Mouse (Mus musculus) forebrain, embryonic 13.5 days (tissue): ENCODE data around the gene Mtap. TPM values are rescaled to one million over a fixed set of nuclear protein-coding genes. Genes with fewer than 3 reads are reported as not detected.

Experiments used
- ATAC-seq: fragments of 200-750 bp; cut with Nextera tagmentation; 2 replicates; pipeline ENCODE4 v1.8.0; 2017
- H3K27ac ChIP-seq: fragments of 300-500 bp; sonication (generic); 2 replicates; pipeline ENCODE4 v1.5.1; 2015; ENCODE audit warnings: inconsistent platforms, mild to moderate bottlenecking, moderate library complexity
- H3K27me3 ChIP-seq: fragments of 300-500 bp; sonication (generic); 2 replicates; pipeline ENCODE4 v1.6.1; 2015; ENCODE audit warnings: mild to moderate bottlenecking, inconsistent platforms
- H3K36me3 ChIP-seq: fragments of 300-500 bp; sonication (generic); 2 replicates; pipeline ENCODE4 v1.6.1; 2015; ENCODE audit warnings: mild to moderate bottlenecking, inconsistent platforms; ENCODE audit not compliant: poor library complexity, severe bottlenecking
- H3K4me1 ChIP-seq: fragments of 300-500 bp; sonication (generic); 2 replicates; pipeline ENCODE4 v1.6.1; 2015; ENCODE audit warnings: inconsistent platforms
- H3K4me2 ChIP-seq: fragments of 300-500 bp; sonication (generic); 2 replicates; pipeline ENCODE4 v1.6.1; 2015; ENCODE audit warnings: inconsistent platforms, mild to moderate bottlenecking, moderate library complexity
- H3K4me3 ChIP-seq: fragments of 300-500 bp; sonication (generic); 2 replicates; pipeline ENCODE4 v1.5.1; 2015; ENCODE audit warnings: mild to moderate bottlenecking, inconsistent platforms
- H3K9ac ChIP-seq: fragments of 300-500 bp; sonication (generic); 2 replicates; pipeline ENCODE4 v1.6.1; 2015; ENCODE audit warnings: mild to moderate bottlenecking, inconsistent platforms
- H3K9me3 ChIP-seq: fragments of 300-500 bp; sonication (generic); replicated peaks from 2 replicates; pipeline ENCODE4 v1.6.1; 2016; ENCODE audit warnings: inconsistent platforms
- WGBS: fragments of 180-500 bp; shearing (Covaris S2); methylation state at CpG from one replicate; pipeline ENCODE4 v1.1.7; 2015; 5-methylcytosine and 5-hydroxymethylcytosine counted together
- polyA plus RNA-seq: library from polyadenylated mRNA; unstranded; fragments of >200 nt; fragmentation: Nextera tagmentation; extraction: Ambion mirVana; gene quantifications from 2 replicates; pipeline ENCODE4 v1.2.1, GENCODE M21; 2015

The Mtap gene
- 46.6 and 52.0 TPM in 2 replicates for polyA plus RNA-seq

GRCm38 (mm10) chr4:89136906-89137541, at the start of gene Mtap:
Mtap (plus strand) TSS chr4:89137122.
- H3K27ac ChIP-seq = peak within 1 kb of the TSS; percentile 60
- H3K27me3 ChIP-seq = no peaks in the 10 kb centered on the region
- H3K4me3 ChIP-seq = peak within 1 kb of the TSS; percentile 63
- no peaks in the 10 kb centered on the region for H3K36me3 ChIP-seq
- peak within 1 kb of the TSS; percentile 81 for H3K4me2 ChIP-seq
- no peaks in the 10 kb centered on the region for H3K9me3 ChIP-seq
- H3K4me1 ChIP-seq = peaks cover 36% of the 10 kb centered on the region
- WGBS = under 1% methylated on average over 31 of the region's 31 CpGs
- ATAC-seq = peak; percentile 98
- peak within 1 kb of the TSS; percentile 81 for H3K9ac ChIP-seq

- Histone ChIP-seq H3K36me3 (no peaks in the 10 kb centered on the region), H3K9me3 (no peaks in the 10 kb centered on the region), H3K4me1 (no peaks in the 10 kb centered on the region), H3K27ac (no peak overlapping the region), H3K27me3 (no peaks in the 10 kb centered on the region), H3K4me3 (no peak overlapping the region), H3K4me2 (no peak overlapping the region), H3K9ac (no peak overlapping the region)
- 93% methylated on average over 7 of the region's 7 CpGs for WGBS
- no peak for ATAC-seq
These were observed 47.8 kb upstream of the Mtap start for GRCm38 (mm10) chr4:89089110-89089509.

- H3K4me3 ChIP-seq = no peak overlapping the region
- no peaks in the 10 kb centered on the region for H3K27me3 ChIP-seq
- no peak for ATAC-seq
- no peak overlapping the region for H3K27ac ChIP-seq
- H3K9ac ChIP-seq = no peak overlapping the region
- 35% methylated on average over 6 of the region's 6 CpGs for WGBS
- H3K4me1 ChIP-seq = no peaks in the 10 kb centered on the region
- no peaks in the 10 kb centered on the region for H3K36me3 ChIP-seq
- no peak overlapping the region for H3K4me2 ChIP-seq
- no peaks in the 10 kb centered on the region for H3K9me3 ChIP-seq
These were observed 46.7 kb upstream of the Mtap start for GRCm38 (mm10) chr4:89090217-89090616.

GRCm38 (mm10) chr4:89092153-89092552, 44.8 kb upstream of the Mtap start:
- H3K9ac ChIP-seq = no peak overlapping the region
- H3K27me3 ChIP-seq = no peaks in the 10 kb centered on the region
- WGBS = 80% methylated on average over 5 of the region's 5 CpGs
- no peaks in the 10 kb centered on the region for H3K4me1 ChIP-seq
- no peak overlapping the region for H3K4me3 ChIP-seq
- no peak overlapping the region for H3K27ac ChIP-seq
- no peaks in the 10 kb centered on the region for H3K36me3 ChIP-seq
- no peak for ATAC-seq
- H3K4me2 ChIP-seq = no peak overlapping the region
- H3K9me3 ChIP-seq = no peaks in the 10 kb centered on the region

- no peaks in the 10 kb centered on the region for H3K27me3 ChIP-seq
- no peak overlapping the region for H3K9ac ChIP-seq
- H3K27ac ChIP-seq = no peak overlapping the region
- H3K9me3 ChIP-seq = no peaks in the 10 kb centered on the region
- no peak overlapping the region for H3K4me2 ChIP-seq
- H3K36me3 ChIP-seq = no peaks in the 10 kb centered on the region
- 95% methylated on average over 5 of the region's 5 CpGs for WGBS
- H3K4me1 ChIP-seq = no peaks in the 10 kb centered on the region
- ATAC-seq = no peak
- no peak overlapping the region for H3K4me3 ChIP-seq
These were observed 42.1 kb upstream of the Mtap start for GRCm38 (mm10) chr4:89094773-89095172.

GRCm38 (mm10) chr4:89098261-89098660, 38.7 kb upstream of the Mtap start:
- Histone ChIP-seq H3K4me1 (no peaks in the 10 kb centered on the region), H3K9me3 (no peaks in the 10 kb centered on the region), H3K9ac (no peak overlapping the region), H3K4me3 (no peak overlapping the region), H3K4me2 (no peak overlapping the region), H3K27ac (no peak overlapping the region), H3K36me3 (no peaks in the 10 kb centered on the region), H3K27me3 (no peaks in the 10 kb centered on the region)
- 39% methylated on average over 5 of the region's 5 CpGs for WGBS
- no peak for ATAC-seq

GRCm38 (mm10) chr4:89101276-89101675, 35.6 kb upstream of the Mtap start:
- Histone ChIP-seq H3K9me3 (no peaks in the 10 kb centered on the region), H3K4me1 (no peaks in the 10 kb centered on the region), H3K27ac (no peak overlapping the region), H3K4me2 (no peak overlapping the region), H3K36me3 (no peaks in the 10 kb centered on the region), H3K9ac (no peak overlapping the region), H3K27me3 (no peaks in the 10 kb centered on the region), H3K4me3 (no peak overlapping the region)
- WGBS = 17% methylated on average over 3 of the region's 3 CpGs
- no peak for ATAC-seq

GRCm38 (mm10) chr4:89102283-89102682, 34.6 kb upstream of the Mtap start:
- WGBS = 66% methylated on average over 2 of the region's 2 CpGs
- no peaks in the 10 kb centered on the region for H3K9me3 ChIP-seq
- no peaks in the 10 kb centered on the region for H3K36me3 ChIP-seq
- H3K27ac ChIP-seq = no peak overlapping the region
- no peak for ATAC-seq
- no peak overlapping the region for H3K4me2 ChIP-seq
- no peak overlapping the region for H3K9ac ChIP-seq
- H3K4me3 ChIP-seq = no peak overlapping the region
- no peaks in the 10 kb centered on the region for H3K27me3 ChIP-seq
- H3K4me1 ChIP-seq = no peaks in the 10 kb centered on the region

- no peaks in the 10 kb centered on the region for H3K27me3 ChIP-seq
- H3K4me1 ChIP-seq = no peaks in the 10 kb centered on the region
- no peaks in the 10 kb centered on the region for H3K9me3 ChIP-seq
- no peak overlapping the region for H3K4me3 ChIP-seq
- WGBS = 31% methylated on average over 2 of the region's 2 CpGs
- no peak overlapping the region for H3K27ac ChIP-seq
- H3K4me2 ChIP-seq = no peak overlapping the region
- ATAC-seq = no peak
- H3K9ac ChIP-seq = no peak overlapping the region
- no peaks in the 10 kb centered on the region for H3K36me3 ChIP-seq
These were observed 31.4 kb upstream of the Mtap start for GRCm38 (mm10) chr4:89105486-89105885.

- Histone ChIP-seq H3K4me2 (no peak overlapping the region), H3K27ac (no peak overlapping the region), H3K9me3 (no peaks in the 10 kb centered on the region), H3K27me3 (no peaks in the 10 kb centered on the region), H3K4me3 (no peak overlapping the region), H3K4me1 (no peaks in the 10 kb centered on the region), H3K9ac (no peak overlapping the region), H3K36me3 (no peaks in the 10 kb centered on the region)
- ATAC-seq = no peak
- 72% methylated on average over 2 of the region's 2 CpGs for WGBS
These were observed 30.4 kb upstream of the Mtap start for GRCm38 (mm10) chr4:89106505-89106904.

GRCm38 (mm10) chr4:89112168-89112710, 24.7 kb upstream of the Mtap start:
- no peak for ATAC-seq
- H3K27ac ChIP-seq = no peak overlapping the region
- no peaks in the 10 kb centered on the region for H3K9me3 ChIP-seq
- H3K4me2 ChIP-seq = no peak overlapping the region
- H3K9ac ChIP-seq = no peak overlapping the region
- no peaks in the 10 kb centered on the region for H3K4me1 ChIP-seq
- H3K4me3 ChIP-seq = no peak overlapping the region
- no peaks in the 10 kb centered on the region for H3K27me3 ChIP-seq
- WGBS = 87% methylated on average over 11 of the region's 11 CpGs
- no peaks in the 10 kb centered on the region for H3K36me3 ChIP-seq

- 52% methylated on average over 4 of the region's 4 CpGs for WGBS
- Histone ChIP-seq H3K4me2 (no peak overlapping the region), H3K4me1 (no peaks in the 10 kb centered on the region), H3K36me3 (no peaks in the 10 kb centered on the region), H3K9ac (no peak overlapping the region), H3K27ac (no peak overlapping the region), H3K9me3 (no peaks in the 10 kb centered on the region), H3K4me3 (no peak overlapping the region), H3K27me3 (no peaks in the 10 kb centered on the region)
- ATAC-seq = no peak
These were observed 24.1 kb upstream of the Mtap start for GRCm38 (mm10) chr4:89112782-89113181.

- Histone ChIP-seq H3K9ac (no peak overlapping the region), H3K27ac (no peak overlapping the region), H3K4me2 (no peak overlapping the region), H3K9me3 (no peaks in the 10 kb centered on the region), H3K36me3 (no peaks in the 10 kb centered on the region), H3K4me1 (no peaks in the 10 kb centered on the region), H3K27me3 (no peaks in the 10 kb centered on the region), H3K4me3 (no peak overlapping the region)
- 82% methylated on average over 2 of the region's 2 CpGs for WGBS
- no peak for ATAC-seq
These were observed 20.9 kb upstream of the Mtap start for GRCm38 (mm10) chr4:89116006-89116405.
